Mouse (Mus musculus): ENCODE data around the gene Trio.

Gene Trio

GRCm38 (mm10) chr15:27926450-27926849 lies 99.2 kb downstream of the Trio start:
- in situ Hi-C loops (cut with MboI; ENCODE audit: low sequenced_read_pairs): loop anchor here (10.0 kb wide), 1 partner anchor 248 kb away; no protein-coding TSS in a partner anchor

GRCm38 (mm10) chr15:27925865-27926264 lies 99.8 kb downstream of the Trio start:
- in situ Hi-C loops (cut with MboI; ENCODE audit: low sequenced_read_pairs): loop anchor here (10.0 kb wide), 1 partner anchor 249 kb away; no protein-coding TSS in a partner anchor

GRCm38 (mm10) chr15:27925004-27925635 lies 100.5 kb downstream of the Trio start:
- in situ Hi-C loops (cut with MboI; ENCODE audit: low sequenced_read_pairs): loop anchor here (10.0 kb wide), 1 partner anchor 250 kb away; no protein-coding TSS in a partner anchor

- in situ Hi-C loops (cut with MboI; ENCODE audit: low sequenced_read_pairs): loop anchor here (10.0 kb wide), 1 partner anchor 251 kb away; no protein-coding TSS in a partner anchor
These were observed 101.7 kb downstream of the Trio start for GRCm38 (mm10) chr15:27923987-27924341.

GRCm38 (mm10) chr15:27923280-27923986 lies 102.2 kb downstream of the Trio start:
- in situ Hi-C loops (cut with MboI; ENCODE audit: low sequenced_read_pairs): loop anchor here (10.0 kb wide), 1 partner anchor 251 kb away; no protein-coding TSS in a partner anchor

- in situ Hi-C loops (cut with MboI; ENCODE audit: low sequenced_read_pairs): loop anchor here (10.0 kb wide), 1 partner anchor 254 kb away; no protein-coding TSS in a partner anchor
These were observed 104.9 kb downstream of the Trio start for GRCm38 (mm10) chr15:27920751-27921150.

- in situ Hi-C loops (cut with MboI; ENCODE audit: low sequenced_read_pairs): no loop called here
These were observed 106.1 kb downstream of the Trio start for GRCm38 (mm10) chr15:27919540-27919939.

GRCm38 (mm10) chr15:27918798-27919197 lies 106.8 kb downstream of the Trio start:
- in situ Hi-C loops (cut with MboI; ENCODE audit: low sequenced_read_pairs): no loop called here

GRCm38 (mm10) chr15:27916204-27916603 lies 109.4 kb downstream of the Trio start:
- in situ Hi-C loops (cut with MboI; ENCODE audit: low sequenced_read_pairs): no loop called here

- in situ Hi-C loops (cut with MboI; ENCODE audit: low sequenced_read_pairs): no loop called here
These were observed 112.6 kb downstream of the Trio start for GRCm38 (mm10) chr15:27913013-27913412.

GRCm38 (mm10) chr15:27911196-27911595 lies 114.5 kb downstream of the Trio start:
- in situ Hi-C loops (cut with MboI; ENCODE audit: low sequenced_read_pairs): no loop called here

GRCm38 (mm10) chr15:27910179-27910578 lies 115.5 kb downstream of the Trio start:
- in situ Hi-C loops (cut with MboI; ENCODE audit: low sequenced_read_pairs): no loop called here

- in situ Hi-C loops (cut with MboI; ENCODE audit: low sequenced_read_pairs): no loop called here
These were observed 118.0 kb downstream of the Trio start for GRCm38 (mm10) chr15:27907649-27908048.

- in situ Hi-C loops (cut with MboI; ENCODE audit: low sequenced_read_pairs): no loop called here
These were observed 119.2 kb downstream of the Trio start for GRCm38 (mm10) chr15:27906409-27906808.

GRCm38 (mm10) chr15:27905341-27905740 lies 120.3 kb downstream of the Trio start:
- in situ Hi-C loops (cut with MboI; ENCODE audit: low sequenced_read_pairs): no loop called here

GRCm38 (mm10) chr15:27904346-27905005 lies 121.2 kb downstream of the Trio start:
- in situ Hi-C loops (cut with MboI; ENCODE audit: low sequenced_read_pairs): no loop called here

GRCm38 (mm10) chr15:27901200-27901599 lies 124.4 kb downstream of the Trio start:
- in situ Hi-C loops (cut with MboI; ENCODE audit: low sequenced_read_pairs): no loop called here

GRCm38 (mm10) chr15:27898795-27899406 lies 126.7 kb downstream of the Trio start:
- in situ Hi-C loops (cut with MboI; ENCODE audit: low sequenced_read_pairs): no loop called here

GRCm38 (mm10) chr15:27894112-27894511 lies 131.5 kb downstream of the Trio start:
- in situ Hi-C loops (cut with MboI; ENCODE audit: low sequenced_read_pairs): no loop called here

- in situ Hi-C loops (cut with MboI; ENCODE audit: low sequenced_read_pairs): no loop called here
These were observed 133.6 kb downstream of the Trio start for GRCm38 (mm10) chr15:27892029-27892428.

- in situ Hi-C loops (cut with MboI; ENCODE audit: low sequenced_read_pairs): no loop called here
These were observed 135.0 kb downstream of the Trio start for GRCm38 (mm10) chr15:27890666-27891065.

Measured in CH12F3 (cell line).